Mouse (Mus musculus): ENCODE results near the gene Zmynd12. TPM values are rescaled to one million over a fixed set of nuclear protein-coding genes. Genes with fewer than 3 reads are reported as not detected.

Zmynd12 gene
- total and polyA plus RNA-seq, 3 experiments: 0.74 TPM; not detected in 2

- intact Hi-C loops (cut with DNase I): loop anchor here (1.0 to 2.0 kb wide), 2 partner anchors 34 to 76 kb away; partner anchors contain the start of gene Frg2f1
- Histone ChIP-seq H3K4me1 (ENCODE audit: control insufficient read depth, insufficient read depth, low read length) (peaks cover 4% of the 10 kb centered on the region), H3K4me3 (no peak overlapping the region), H3K79me2 (replicated peaks; ENCODE audit: control insufficient read depth, insufficient read depth, low read length) (no peaks in the 10 kb centered on the region), H3K27ac (peak overlapping the region; percentile 28), H3K9ac (ENCODE audit: low read depth, low read length) (no peak overlapping the region), H3K27me3 (ENCODE audit: control insufficient read depth, insufficient read depth, low read length) (no peaks in the 10 kb centered on the region), H3K36me3 (ENCODE audit: control insufficient read depth, insufficient read depth, low read length) (no peaks in the 10 kb centered on the region)
- 36% methylated on average over 11 of the region's 11 CpGs for WGBS
- TF ChIP-seq POLR2A (IDR thresholded peaks at IDR 0.05; ENCODE audit: insufficient read depth, low read depth, low read length) (no peak), EP300 (IDR thresholded peaks at IDR 0.05; ENCODE audit: insufficient read depth, low read depth, low read length) (0 out of 2 replicates have a peak, but pooled peaks have one; percentile 13), CTCF (IDR thresholded peaks at IDR 0.05) (peak; percentile 13; the same call in 1 of the 2 replicates)
- DNase-seq: peak; percentile 51 to 65
Measured at GRCm38 (mm10) chr4:119462858-119463755, 40.5 kb downstream of the Zmynd12 start.

GRCm38 (mm10) chr4:119463756-119464419 lies 41.3 kb downstream of the Zmynd12 start:
- Histone ChIP-seq H3K27me3 (ENCODE audit: control insufficient read depth, insufficient read depth, low read length) (no peaks in the 10 kb centered on the region), H3K4me1 (ENCODE audit: control insufficient read depth, insufficient read depth, low read length) (peaks cover 4% of the 10 kb centered on the region), H3K4me3 (no peak overlapping the region), H3K36me3 (ENCODE audit: control insufficient read depth, insufficient read depth, low read length) (no peaks in the 10 kb centered on the region), H3K79me2 (replicated peaks; ENCODE audit: control insufficient read depth, insufficient read depth, low read length) (no peaks in the 10 kb centered on the region), H3K27ac (no peak overlapping the region), H3K9ac (ENCODE audit: low read depth, low read length) (no peak overlapping the region)
- TF ChIP-seq POLR2A (IDR thresholded peaks at IDR 0.05; ENCODE audit: insufficient read depth, low read depth, low read length): no peak
- TF ChIP-seq CTCF (IDR thresholded peaks at IDR 0.05): no peak
- no peak for TF ChIP-seq EP300 (IDR thresholded peaks at IDR 0.05; ENCODE audit: insufficient read depth, low read depth, low read length)
- WGBS: 58% methylated on average over 13 of the region's 13 CpGs
- peak in 1 of 2 experiments; percentile 10 for DNase-seq
- intact Hi-C loops (cut with DNase I): loop anchor here (1.0 to 2.0 kb wide), 2 partner anchors 35 to 75 kb away; partner anchors contain the start of gene Frg2f1

DNA sequence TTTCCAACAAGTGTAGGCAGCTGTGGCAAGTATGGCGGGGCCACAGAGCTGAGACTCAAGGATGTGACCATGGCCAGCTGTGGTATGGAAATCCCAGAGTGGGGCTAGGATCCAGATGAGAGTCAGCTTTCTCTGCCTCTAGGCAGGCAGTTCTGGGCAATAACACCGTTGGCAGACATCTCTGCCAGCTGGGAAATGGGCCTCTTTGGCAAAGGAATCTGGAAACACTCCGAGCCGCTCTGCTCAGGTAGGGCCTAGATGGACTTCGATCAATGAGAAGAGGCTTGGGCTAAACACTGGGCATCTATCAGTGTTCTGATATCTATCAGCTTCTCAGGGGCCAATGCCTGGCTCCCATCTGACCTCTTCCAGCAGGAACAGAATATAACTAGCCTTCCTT lies 43.2 kb downstream of the Zmynd12 start:
- no peak overlapping the region for H3K27ac ChIP-seq
- H3K36me3 ChIP-seq (ENCODE audit: control insufficient read depth, insufficient read depth, low read length): no peaks in the 10 kb centered on the region
- intact Hi-C loops (cut with DNase I): no loop called here
- no peaks in the 10 kb centered on the region for H3K27me3 ChIP-seq (ENCODE audit: control insufficient read depth, insufficient read depth, low read length)
- 92% methylated on average over 5 of the region's 5 CpGs for WGBS
- no peaks in the 10 kb centered on the region for H3K79me2 ChIP-seq (replicated peaks; ENCODE audit: control insufficient read depth, insufficient read depth, low read length)
- no peak overlapping the region for H3K4me3 ChIP-seq
- no peak overlapping the region for H3K9ac ChIP-seq (ENCODE audit: low read depth, low read length)
- no peak for TF ChIP-seq EP300 (IDR thresholded peaks at IDR 0.05; ENCODE audit: insufficient read depth, low read depth, low read length)
- no peak for TF ChIP-seq CTCF (IDR thresholded peaks at IDR 0.05)
- no peak for TF ChIP-seq POLR2A (IDR thresholded peaks at IDR 0.05; ENCODE audit: insufficient read depth, low read depth, low read length)
- peaks cover 2% of the 10 kb centered on the region for H3K4me1 ChIP-seq (ENCODE audit: control insufficient read depth, insufficient read depth, low read length)
- no peak for DNase-seq

DNA sequence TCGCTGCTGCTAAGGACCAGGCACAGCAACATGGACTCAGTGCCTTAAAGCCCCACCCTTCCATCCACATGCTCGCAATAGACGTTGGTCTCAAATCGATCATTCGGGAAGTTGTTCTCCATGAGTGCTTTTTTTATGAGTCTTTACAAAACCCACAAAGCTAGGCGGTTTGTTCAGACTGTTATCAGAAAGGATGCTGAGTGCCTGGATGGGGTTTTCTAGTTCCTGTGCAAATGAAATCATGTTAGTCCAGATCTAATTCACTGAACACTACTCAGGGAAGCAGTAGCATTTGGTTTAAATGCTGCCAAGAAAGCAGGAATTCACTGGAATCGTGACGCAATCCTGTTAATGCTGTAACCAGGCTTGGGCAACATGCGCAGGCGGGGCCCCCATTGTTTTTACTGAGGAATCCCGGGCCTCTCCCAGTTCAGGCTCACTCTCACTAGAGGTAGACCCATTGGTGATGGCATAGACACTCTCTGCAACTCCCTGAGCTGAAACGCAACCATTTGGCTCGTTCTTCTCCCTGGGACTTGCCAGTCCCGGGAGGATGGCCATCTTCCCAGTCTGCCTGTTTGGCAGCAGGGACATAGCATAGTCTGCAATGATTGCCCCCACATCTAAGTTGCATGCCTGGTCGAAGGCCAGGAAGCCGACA lies 45.2 kb downstream of the Zmynd12 start:
- Histone ChIP-seq H3K79me2 (replicated peaks; ENCODE audit: control insufficient read depth, insufficient read depth, low read length) (no peaks in the 10 kb centered on the region), H3K4me3 (no peak overlapping the region), H3K27me3 (ENCODE audit: control insufficient read depth, insufficient read depth, low read length) (no peaks in the 10 kb centered on the region), H3K27ac (no peak overlapping the region), H3K4me1 (ENCODE audit: control insufficient read depth, insufficient read depth, low read length) (no peaks in the 10 kb centered on the region; the same call in 1 of the 2 replicates), H3K9ac (ENCODE audit: low read depth, low read length) (no peak overlapping the region), H3K36me3 (ENCODE audit: control insufficient read depth, insufficient read depth, low read length) (no peaks in the 10 kb centered on the region)
- intact Hi-C loops (cut with DNase I): no loop called here
- peak in 1 of 2 experiments; percentile 23 for DNase-seq
- TF ChIP-seq POLR2A (IDR thresholded peaks at IDR 0.05; ENCODE audit: insufficient read depth, low read depth, low read length) (no peak), EP300 (IDR thresholded peaks at IDR 0.05; ENCODE audit: insufficient read depth, low read depth, low read length) (no peak), CTCF (IDR thresholded peaks at IDR 0.05) (no peak)
- 68% methylated on average over 16 of the region's 16 CpGs for WGBS

- Histone ChIP-seq H3K4me1 (ENCODE audit: control insufficient read depth, insufficient read depth, low read length) (no peaks in the 10 kb centered on the region), H3K79me2 (replicated peaks; ENCODE audit: control insufficient read depth, insufficient read depth, low read length) (no peaks in the 10 kb centered on the region), H3K9ac (ENCODE audit: low read depth, low read length) (no peak overlapping the region), H3K4me3 (no peak overlapping the region), H3K27me3 (ENCODE audit: control insufficient read depth, insufficient read depth, low read length) (no peaks in the 10 kb centered on the region), H3K36me3 (ENCODE audit: control insufficient read depth, insufficient read depth, low read length) (no peaks in the 10 kb centered on the region), H3K27ac (no peak overlapping the region)
- DNase-seq: no peak
- WGBS: 87% methylated on average over 9 of the region's 9 CpGs
- TF ChIP-seq POLR2A (IDR thresholded peaks at IDR 0.05; ENCODE audit: insufficient read depth, low read depth, low read length) (no peak), CTCF (IDR thresholded peaks at IDR 0.05) (no peak), EP300 (IDR thresholded peaks at IDR 0.05; ENCODE audit: insufficient read depth, low read depth, low read length) (no peak)
- intact Hi-C loops (cut with DNase I): no loop called here
Measured at GRCm38 (mm10) chr4:119472545-119472944, 49.9 kb downstream of the Zmynd12 start.

Measured in heart, adult 2 months (tissue).